Mouse (Mus musculus): ENCODE measurements around the gene Ctsa.

GRCm38 (mm10) chr2:164867566-164867965 is 34.9 kb downstream of the Ctsa start:
- TF ChIP-seq CTCF (IDR thresholded peaks at IDR 0.05; ENCODE audit: borderline replicate concordance, insufficient read depth, low read length) (peak; percentile 26; the same call in 1 of the 2 replicates), POLR2A (IDR thresholded peaks at IDR 0.05; ENCODE audit: low read depth, low read length) (no peak)
